Comparison of ENCODE assay signal across 8 mouse cellular contexts in the genomic region with DNA sequence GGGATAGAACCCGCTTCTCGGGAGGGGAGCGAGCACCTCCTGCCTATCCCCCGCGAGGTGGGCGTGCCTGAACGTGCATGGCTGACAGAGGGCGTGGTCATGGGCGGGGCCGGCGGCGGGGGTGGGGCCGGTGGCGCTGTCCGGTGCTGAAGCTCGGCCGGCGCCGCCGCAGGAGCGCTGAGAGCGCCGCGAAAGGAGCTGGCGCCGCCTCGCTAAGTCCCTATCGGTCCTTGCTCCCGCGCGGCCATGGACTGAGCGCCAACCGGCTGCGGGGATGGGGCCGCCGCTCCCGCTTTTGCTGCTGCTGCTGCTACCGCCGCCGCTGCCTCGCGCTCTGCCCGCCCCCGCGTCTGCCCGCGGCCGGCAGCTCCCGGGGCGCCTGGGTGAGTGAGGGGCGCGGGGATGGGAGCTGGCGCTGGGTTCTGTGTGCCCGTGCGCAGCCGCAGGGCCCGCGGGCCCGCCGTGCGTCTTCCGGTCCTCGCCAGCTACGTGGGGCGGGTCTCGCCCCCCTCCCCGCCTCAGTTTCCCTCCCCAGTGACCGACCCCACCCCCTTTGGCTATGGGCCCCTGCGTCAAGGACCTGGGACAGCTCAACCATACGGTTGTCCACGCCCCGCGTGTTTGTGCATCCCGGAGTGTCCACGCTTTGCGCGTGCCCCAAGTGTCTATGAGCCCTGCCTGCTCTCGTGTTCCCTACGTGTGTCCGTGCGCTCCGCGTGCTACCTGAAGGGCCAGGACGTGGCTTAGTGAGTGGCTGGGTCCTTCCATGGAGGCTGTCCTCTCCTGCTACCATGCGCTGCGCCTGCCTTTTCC. TPM values are rescaled to one million over a fixed set of nuclear protein-coding genes. Genes with fewer than 3 reads are reported as not detected.
DNase-seq lines count a peak whose midpoint lies in the region; ATAC-seq and TF ChIP-seq lines count a peak whose summit lies in the region.

Ptprn2 (plus strand) TSS at position 130 of the 813 bp plus-strand sequence.

- POLR2A ChIA-PET in Patski (lab: Charles Lee): no interaction called here

- no peak for TF ChIP-seq CTCF in Patski (IDR thresholded peaks at IDR 0.05)
- TF ChIP-seq CTCF in cerebellum, adult 2 months (IDR thresholded peaks at IDR 0.05; ENCODE audit: borderline replicate concordance, insufficient read depth, low read depth, low read length): no peak

- in situ Hi-C loops in Patski (cut with MboI; ENCODE audit: low pct_unique_long_range_greater_than_20kb): no loop called here

- peaks cover 4% of the 10 kb centered on the region for H3K4me1 ChIP-seq in cerebellum, adult 2 months (ENCODE audit: control insufficient read depth, insufficient read depth, low read length)

- under 1% methylated on average over 82 of the region's 86 CpGs for WGBS in cerebellum, adult 2 months

- peak; percentile 70 for TF ChIP-seq POLR2A in cerebellum, adult 2 months (IDR thresholded peaks at IDR 0.05; ENCODE audit: borderline replicate concordance, insufficient read depth, low read length)

- peak within 1 kb of the TSS; percentile 44 for H3K27ac ChIP-seq in cerebellum, adult 2 months (ENCODE audit: insufficient read depth, low read length)

- H3K27me3 ChIP-seq in Patski: peaks cover 9% of the 10 kb centered on the region
- H3K27me3 ChIP-seq in cerebellum, adult 2 months (ENCODE audit: control insufficient read depth, insufficient read depth, low read length): no peaks in the 10 kb centered on the region

- CTCF ChIA-PET in Patski (lab: Charles Lee): no interaction called here

- peak; percentile 70 for ATAC-seq in Patski
- peak; percentile 60 for ATAC-seq in frontal cortex, adult (ENCODE audit: low TSS enrichment)

- peak within 1 kb of the TSS; percentile 74 for H3K4me3 ChIP-seq in cerebellum, adult 2 months (replicated peaks; ENCODE audit: insufficient read depth, low read depth, low read length)

- no peak for DNase-seq in Patski (ENCODE audit: low read depth, low spot score)
- DNase-seq in cerebellum, adult 2 months: peak; percentile 82 to 84
- DNase-seq in induced T-regulatory cell, adult 2 months (ENCODE audit: low read depth): peak; percentile 74
- DNase-seq in left cerebral cortex, adult 18-20 months (ENCODE audit: low spot score in 2 of 2): peak; percentile 73 to 75
- DNase-seq in lung, postnatal 25 days (ENCODE audit: low spot score): peak; percentile 8
- DNase-seq in retina, postnatal 1 day: peak; percentile 89
- DNase-seq in urinary bladder, postnatal 14 days (ENCODE audit: low spot score): peak; percentile 60

RNA-seq across cellular contexts. Expression of gene Ptprn2, which starts in this region (rescaled TPM):
- polyA plus RNA-seq in Patski (2021): not detected
- 97.8 and 103 TPM in 2 replicates for polyA plus RNA-seq in cerebellum, adult 2 months (2012; rRNA removed)
- total RNA-seq in left cerebral cortex, adult 18-20 months (2021): 100 to 1,000 TPM; 307 to 332 TPM

Comparison
In these comparisons a context has a peak if more than half of its experiments do, and no peak if none do; other contexts are left out.
1. RNA of gene Ptprn2 (polyA plus RNA-seq): 97.8 to 103 TPM in cerebellum, adult 2 months; not detected in Patski (single experiment); every median in the first group is over 10 times any median in the second.
2. Peak in ATAC-seq in Patski; RNA of the gene not detected or under 1 TPM.